Mouse (Mus musculus) thymus, adult 2 months (tissue): ENCODE results near the gene Haus2.

Experiments used
- CTCF ChIP-seq: fragments of 200-500 bp; IDR thresholded peaks from 2 replicates; pipeline ENCODE4 v1.5.1; 2012; ENCODE audit warnings: mild to moderate bottlenecking, control low read depth, low read length, moderate library complexity, borderline replicate concordance; ENCODE audit not compliant: control insufficient read depth, poor library complexity, insufficient read depth; ENCODE audit errors: extremely low read depth
- POLR2A ChIP-seq: fragments of 200-500 bp; IDR thresholded peaks from 2 replicates; pipeline ENCODE4 v1.6.1; 2012; ENCODE audit warnings: mild to moderate bottlenecking, low read length, control low read depth, moderate library complexity; ENCODE audit not compliant: control insufficient read depth, poor library complexity, insufficient read depth; ENCODE audit errors: extremely low read depth

DNA sequence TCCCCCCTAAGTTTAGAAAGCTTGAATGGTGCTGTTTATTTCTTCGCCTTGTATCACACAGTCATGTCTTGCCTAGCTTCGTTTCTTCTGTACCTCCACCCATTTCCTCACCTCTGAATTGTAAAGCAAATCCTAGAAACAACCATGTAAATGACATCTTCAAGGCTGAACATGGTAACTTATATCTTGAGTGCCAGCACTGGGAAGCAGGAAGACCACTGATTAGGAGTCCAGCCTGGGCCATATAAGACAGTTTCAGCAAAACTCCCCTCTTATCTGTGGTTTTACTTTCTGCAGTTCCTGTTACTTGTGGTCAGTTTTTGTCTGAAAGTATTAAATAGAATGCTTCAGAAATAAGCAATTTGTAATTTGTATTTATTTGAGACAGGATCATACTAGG lies 33.2 kb upstream of the Haus2 start:
- no peak for TF ChIP-seq CTCF
- TF ChIP-seq POLR2A = no peak
